Mouse (Mus musculus): ENCODE data around the gene Gm6169. TPM values are rescaled to one million over a fixed set of nuclear protein-coding genes. Genes with fewer than 3 reads are reported as not detected.

Gene Gm6169
- polyA plus RNA-seq, 1 experiment from 2014 or later: 0.71 TPM

- no peak for DNase-seq (ENCODE audit: low spot score)
- H3K36me3 ChIP-seq (ENCODE audit: control insufficient read depth, insufficient read depth, low read length): no peaks in the 10 kb centered on the region
- no peak for ATAC-seq (replicated peaks; ENCODE audit: low FRiP score)
- H3K4me2 ChIP-seq (ENCODE audit: low read depth, low read length, severe bottlenecking): no peak overlapping the region
- 79% methylated on average over 6 of the region's 6 CpGs for WGBS
- H3K4me3 ChIP-seq (ENCODE audit: low read depth, low read length): no peak overlapping the region
- no peaks in the 10 kb centered on the region for H3K27me3 ChIP-seq (ENCODE audit: control insufficient read depth, insufficient read depth, low read length)
- H3K9me3 ChIP-seq (ENCODE audit: control insufficient read depth, low read length): no peaks in the 10 kb centered on the region
- no peak overlapping the region for H3K9ac ChIP-seq (ENCODE audit: low read length)
- no peak overlapping the region for H3K27ac ChIP-seq (ENCODE audit: low read depth, low read length)
- no peaks in the 10 kb centered on the region for H3K4me1 ChIP-seq (replicated peaks; ENCODE audit: control insufficient read depth, insufficient read depth, low read length)
Measured at GRCm38 (mm10) chr13:97051158-97051557, 47.9 kb downstream of the Gm6169 start.

Other genes with a start within 250 kb of the Gm6169 start
- 0.11 and 0.13 TPM in 2 replicates for gene Gcnt4, start 174.5 kb downstream of the Gm6169 start, polyA plus RNA-seq (2014; fragmentation: Nextera tagmentation; extraction: Ambion mirVana)
- gene 1700029F12Rik, start 64.9 kb downstream of the Gm6169 start, polyA plus RNA-seq (2014; fragmentation: Nextera tagmentation; extraction: Ambion mirVana): not detected in 2 replicates
- 10.1 and 12.5 TPM in 2 replicates for gene Fam169a, start 32.0 kb downstream of the Gm6169 start, polyA plus RNA-seq (2014; fragmentation: Nextera tagmentation; extraction: Ambion mirVana)
- 39.6 and 39.9 TPM in 2 replicates for gene Gfm2, start 38.7 kb upstream of the Gm6169 start, polyA plus RNA-seq (2014; fragmentation: Nextera tagmentation; extraction: Ambion mirVana)
- gene Nsa2, start 38.7 kb upstream of the Gm6169 start, polyA plus RNA-seq (2014; fragmentation: Nextera tagmentation; extraction: Ambion mirVana): 59.1 and 71.9 TPM in 2 replicates
- 20.3 and 22.2 TPM in 2 replicates for gene Hexb, start 99.1 kb upstream of the Gm6169 start, polyA plus RNA-seq (2014; fragmentation: Nextera tagmentation; extraction: Ambion mirVana)
- 17.9 and 20.8 TPM in 2 replicates for gene Enc1, start 141.9 kb upstream of the Gm6169 start, polyA plus RNA-seq (2014; fragmentation: Nextera tagmentation; extraction: Ambion mirVana)